Mouse (Mus musculus): ENCODE measurements around the gene Vmn2r11.
A peak's percentile ranks its signal among the peaks of the same experiment; 100 is the strongest.
"Not testable (repeated sequence)": the region's sequence is repeated elsewhere in the genome, so short reads cannot be mapped to it uniquely, and the experiment has no call there.

Vmn2r11 gene

DNA sequence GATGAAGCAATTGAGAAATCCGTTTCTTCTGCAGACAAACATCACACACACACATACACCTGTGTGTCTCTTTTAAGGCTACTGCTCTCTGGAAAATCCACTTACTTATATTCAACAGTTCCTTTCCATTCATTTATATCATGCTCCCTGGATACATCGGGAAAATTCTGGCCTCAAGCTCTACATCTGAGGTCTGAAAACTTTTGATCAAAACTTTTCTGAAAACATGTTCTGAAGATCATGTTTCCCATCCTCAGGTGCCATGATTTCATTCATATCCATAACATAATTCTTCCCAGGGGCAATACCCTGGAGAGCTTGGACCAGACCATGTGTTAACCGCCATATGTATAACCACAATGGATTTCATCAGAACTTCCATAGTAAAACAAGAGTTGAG lies at the start of gene Vmn2r11:
Gene Vmn2r11, minus strand, starts transcription at position 101 of the 400 bp plus-strand sequence.
- DNase-seq, result not testable (repeated sequence)

DNA sequence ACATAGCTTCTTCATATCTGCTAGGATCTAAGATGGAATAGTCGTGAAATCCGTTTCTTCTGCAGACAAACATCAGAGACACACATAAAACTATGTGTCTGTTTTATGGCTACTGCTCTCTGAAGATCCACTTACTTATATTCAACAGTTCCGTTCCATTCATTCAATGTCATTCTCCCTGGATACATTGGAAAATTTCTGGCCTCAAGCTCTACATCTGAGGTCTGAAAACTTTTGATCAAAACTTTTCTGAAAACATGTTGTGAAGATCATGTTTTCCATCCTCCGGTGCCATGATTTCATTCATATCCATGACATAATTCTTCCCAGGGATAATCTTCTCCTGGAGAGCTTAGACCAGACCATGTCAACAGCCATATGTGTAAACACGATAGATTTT lies 38.5 kb upstream of the Vmn2r11 start, which contains the start of gene Vmn2r12:
Gene Vmn2r12, minus strand, starts transcription at position 101 of the 400 bp plus-strand sequence.
- not testable (repeated sequence) for DNase-seq

DNA sequence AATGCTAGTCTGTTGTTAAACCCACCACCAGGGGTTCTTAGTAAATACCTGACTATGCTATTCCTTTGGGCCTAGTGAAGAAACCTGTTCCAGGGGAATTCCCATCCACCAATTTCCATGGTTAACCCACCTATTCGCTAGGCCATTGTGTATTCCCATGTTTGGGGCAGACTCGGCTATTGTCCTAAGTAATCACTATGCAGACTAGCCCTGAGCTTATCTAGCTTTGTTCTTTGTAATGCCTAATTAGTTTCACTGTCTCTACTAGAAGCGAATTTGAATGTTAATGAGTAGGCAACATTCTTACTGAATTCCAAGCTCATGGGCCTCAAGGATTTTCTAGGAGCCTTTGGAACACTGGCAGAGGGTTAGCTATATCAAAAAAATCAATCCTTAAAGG lies 37.1 kb upstream of the Vmn2r11 start:
- not testable (repeated sequence) for DNase-seq

- DNase-seq, result not testable (repeated sequence)
These were observed 12.6 kb upstream of the Vmn2r11 start for GRCm38 (mm10) chr5:109072016-109072415.

DNA sequence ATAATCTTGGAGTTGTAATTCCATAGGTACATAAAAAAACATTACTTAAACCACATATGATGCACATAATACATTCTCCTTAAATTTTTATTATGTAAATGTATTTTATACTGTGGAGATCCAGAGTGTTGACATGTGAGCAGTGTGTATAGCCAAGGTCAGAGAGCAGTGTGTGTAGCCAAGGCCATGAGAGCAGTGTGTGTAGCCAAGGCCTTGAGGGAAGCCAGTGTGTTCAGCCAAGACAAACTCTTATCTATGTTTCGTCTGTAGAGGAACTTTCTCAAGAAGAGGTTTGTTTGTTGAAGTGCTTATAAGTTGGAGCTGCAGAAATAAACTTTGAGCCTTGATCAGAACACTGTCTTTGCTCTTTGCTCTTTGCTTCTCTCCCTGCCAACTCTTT lies 4.1 kb downstream of the Vmn2r11 start:
- no peak for DNase-seq

- DNase-seq, result peak; percentile 0
These were observed 26.8 kb downstream of the Vmn2r11 start for GRCm38 (mm10) chr5:109032591-109032990.

DNA sequence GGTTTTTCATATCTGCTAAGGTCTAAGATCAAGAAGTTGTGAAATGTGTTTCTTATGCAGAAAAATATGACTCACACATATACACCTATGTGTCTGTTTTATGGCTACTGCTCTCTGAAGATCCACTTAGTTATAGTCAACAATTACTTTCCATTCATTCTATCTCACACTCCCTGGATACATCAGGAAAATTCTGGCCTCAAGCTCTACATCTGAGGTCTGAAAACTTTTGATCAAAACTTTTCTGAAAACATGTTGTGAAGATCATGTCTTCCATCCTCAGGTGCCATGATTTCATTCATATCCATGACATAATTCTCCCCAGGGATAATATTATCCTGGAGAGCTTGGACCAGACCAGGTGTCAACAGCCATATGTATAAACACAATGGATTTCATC lies 52.9 kb downstream of the Vmn2r11 start, which contains the start of gene Vmn2r10:
Gene Vmn2r10, minus strand, starts transcription at position 101 of the 400 bp plus-strand sequence.
- DNase-seq, result not testable (repeated sequence)

Measured in retina, postnatal 1 day (tissue).